Mouse (Mus musculus): Measurements from ENCODE around the gene Naa16. TPM values are rescaled to one million over a fixed set of nuclear protein-coding genes. Genes with fewer than 3 reads are reported as not detected.

Naa16 gene
- polyA plus RNA-seq, 1 experiment from 2014 or later, result 47.7 TPM

GRCm38 (mm10) chr14:79283952-79284351 is 106.6 kb downstream of the Naa16 start:
- H3K4me2 ChIP-seq (replicated peaks; ENCODE audit: low read depth, low read length), result no peak overlapping the region
- H3K9me3 ChIP-seq (ENCODE audit: control insufficient read depth, low read depth, low read length), result no peaks in the 10 kb centered on the region
- no peaks in the 10 kb centered on the region for H3K4me1 ChIP-seq (ENCODE audit: control insufficient read depth, insufficient read depth, low read length)
- no peak for ATAC-seq (ENCODE audit: insufficient number of reproducible peaks, insufficient read depth, low FRiP score, low read depth)
- H3K36me3 ChIP-seq (ENCODE audit: control insufficient read depth, insufficient read depth, low read length), result no peaks in the 10 kb centered on the region
- no peaks in the 10 kb centered on the region for H3K27me3 ChIP-seq (ENCODE audit: control insufficient read depth, insufficient read depth, low read length)
- WGBS, result 91% methylated on average over 7 of the region's 7 CpGs
- H3K9ac ChIP-seq (replicated peaks; ENCODE audit: low read depth, low read length), result no peak overlapping the region
- H3K4me3 ChIP-seq (ENCODE audit: low read depth, low read length), result no peak overlapping the region
- H3K27ac ChIP-seq (ENCODE audit: low read length), result no peak overlapping the region

- H3K9ac ChIP-seq (replicated peaks; ENCODE audit: low read depth, low read length), result no peak overlapping the region
- no peaks in the 10 kb centered on the region for H3K4me1 ChIP-seq (ENCODE audit: control insufficient read depth, insufficient read depth, low read length)
- no peaks in the 10 kb centered on the region for H3K27me3 ChIP-seq (ENCODE audit: control insufficient read depth, insufficient read depth, low read length)
- no peak for ATAC-seq (ENCODE audit: insufficient number of reproducible peaks, insufficient read depth, low FRiP score, low read depth)
- no peaks in the 10 kb centered on the region for H3K9me3 ChIP-seq (ENCODE audit: control insufficient read depth, low read depth, low read length)
- no peak overlapping the region for H3K4me3 ChIP-seq (ENCODE audit: low read depth, low read length)
- no peak overlapping the region for H3K4me2 ChIP-seq (replicated peaks; ENCODE audit: low read depth, low read length)
- no peaks in the 10 kb centered on the region for H3K36me3 ChIP-seq (ENCODE audit: control insufficient read depth, insufficient read depth, low read length)
- H3K27ac ChIP-seq (ENCODE audit: low read length), result no peak overlapping the region
- 87% methylated on average over 9 of the region's 9 CpGs for WGBS
Observed at GRCm38 (mm10) chr14:79281894-79282553, 108.6 kb downstream of the Naa16 start.

- Histone ChIP-seq H3K9me3 (ENCODE audit: control insufficient read depth, low read depth, low read length) (no peaks in the 10 kb centered on the region), H3K36me3 (ENCODE audit: control insufficient read depth, insufficient read depth, low read length) (no peaks in the 10 kb centered on the region), H3K4me2 (replicated peaks; ENCODE audit: low read depth, low read length) (no peak overlapping the region), H3K4me3 (ENCODE audit: low read depth, low read length) (no peak overlapping the region), H3K9ac (replicated peaks; ENCODE audit: low read depth, low read length) (no peak overlapping the region), H3K27ac (ENCODE audit: low read length) (no peak overlapping the region), H3K4me1 (ENCODE audit: control insufficient read depth, insufficient read depth, low read length) (no peaks in the 10 kb centered on the region), H3K27me3 (ENCODE audit: control insufficient read depth, insufficient read depth, low read length) (no peaks in the 10 kb centered on the region)
- WGBS, result 91% methylated on average over 9 of the region's 9 CpGs
- ATAC-seq (ENCODE audit: insufficient number of reproducible peaks, insufficient read depth, low FRiP score, low read depth), result no peak
Observed at GRCm38 (mm10) chr14:79280456-79280855, 110.1 kb downstream of the Naa16 start.

GRCm38 (mm10) chr14:79279494-79279893 is 111.1 kb downstream of the Naa16 start:
- Histone ChIP-seq H3K9ac (replicated peaks; ENCODE audit: low read depth, low read length) (no peak overlapping the region), H3K4me3 (ENCODE audit: low read depth, low read length) (no peak overlapping the region), H3K4me1 (ENCODE audit: control insufficient read depth, insufficient read depth, low read length) (no peaks in the 10 kb centered on the region), H3K36me3 (ENCODE audit: control insufficient read depth, insufficient read depth, low read length) (no peaks in the 10 kb centered on the region), H3K9me3 (ENCODE audit: control insufficient read depth, low read depth, low read length) (no peaks in the 10 kb centered on the region), H3K27me3 (ENCODE audit: control insufficient read depth, insufficient read depth, low read length) (no peaks in the 10 kb centered on the region), H3K4me2 (replicated peaks; ENCODE audit: low read depth, low read length) (no peak overlapping the region), H3K27ac (ENCODE audit: low read length) (no peak overlapping the region)
- no peak for ATAC-seq (ENCODE audit: insufficient number of reproducible peaks, insufficient read depth, low FRiP score, low read depth)
- WGBS, result 70% methylated on average over 1 of the region's 1 CpGs

- H3K4me1 ChIP-seq (ENCODE audit: control insufficient read depth, insufficient read depth, low read length), result no peaks in the 10 kb centered on the region
- H3K27me3 ChIP-seq (ENCODE audit: control insufficient read depth, insufficient read depth, low read length), result no peaks in the 10 kb centered on the region
- WGBS, result 85% methylated on average over 4 of the region's 4 CpGs
- ATAC-seq (ENCODE audit: insufficient number of reproducible peaks, insufficient read depth, low FRiP score, low read depth), result no peak
- H3K4me2 ChIP-seq (replicated peaks; ENCODE audit: low read depth, low read length), result no peak overlapping the region
- H3K9ac ChIP-seq (replicated peaks; ENCODE audit: low read depth, low read length), result no peak overlapping the region
- no peak overlapping the region for H3K27ac ChIP-seq (ENCODE audit: low read length)
- H3K4me3 ChIP-seq (ENCODE audit: low read depth, low read length), result no peak overlapping the region
- H3K36me3 ChIP-seq (ENCODE audit: control insufficient read depth, insufficient read depth, low read length), result no peaks in the 10 kb centered on the region
- H3K9me3 ChIP-seq (ENCODE audit: control insufficient read depth, low read depth, low read length), result no peaks in the 10 kb centered on the region
Observed at GRCm38 (mm10) chr14:79278927-79279326, 111.7 kb downstream of the Naa16 start.

- WGBS, result 52% methylated on average over 7 of the region's 7 CpGs
Observed at GRCm38 (mm10) chr14:79277922-79278321, 112.7 kb downstream of the Naa16 start.

GRCm38 (mm10) chr14:79275870-79276395 is 114.6 kb downstream of the Naa16 start:
- Histone ChIP-seq H3K9ac (replicated peaks; ENCODE audit: low read depth, low read length) (no peak overlapping the region), H3K4me3 (ENCODE audit: low read depth, low read length) (no peak overlapping the region), H3K36me3 (ENCODE audit: control insufficient read depth, insufficient read depth, low read length) (no peaks in the 10 kb centered on the region), H3K27ac (ENCODE audit: low read length) (no peak overlapping the region), H3K27me3 (ENCODE audit: control insufficient read depth, insufficient read depth, low read length) (no peaks in the 10 kb centered on the region), H3K9me3 (ENCODE audit: control insufficient read depth, low read depth, low read length) (no peaks in the 10 kb centered on the region), H3K4me1 (ENCODE audit: control insufficient read depth, insufficient read depth, low read length) (no peaks in the 10 kb centered on the region), H3K4me2 (replicated peaks; ENCODE audit: low read depth, low read length) (no peak overlapping the region)
- no peak for ATAC-seq (ENCODE audit: insufficient number of reproducible peaks, insufficient read depth, low FRiP score, low read depth)
- 71% methylated on average over 8 of the region's 8 CpGs for WGBS

More at GRCm38 (mm10) chr14:79277922-79278321, 112.7 kb downstream of the Naa16 start:
- no peaks in the 10 kb centered on the region for H3K27me3 ChIP-seq (ENCODE audit: control insufficient read depth, insufficient read depth, low read length)
- no peaks in the 10 kb centered on the region for H3K36me3 ChIP-seq (ENCODE audit: control insufficient read depth, insufficient read depth, low read length)
- no peaks in the 10 kb centered on the region for H3K4me1 ChIP-seq (ENCODE audit: control insufficient read depth, insufficient read depth, low read length)
- no peak for ATAC-seq (ENCODE audit: insufficient number of reproducible peaks, insufficient read depth, low FRiP score, low read depth)
- H3K4me3 ChIP-seq (ENCODE audit: low read depth, low read length), result no peak overlapping the region
- H3K9me3 ChIP-seq (ENCODE audit: control insufficient read depth, low read depth, low read length), result no peaks in the 10 kb centered on the region
- no peak overlapping the region for H3K27ac ChIP-seq (ENCODE audit: low read length)
- H3K4me2 ChIP-seq (replicated peaks; ENCODE audit: low read depth, low read length), result no peak overlapping the region
- H3K9ac ChIP-seq (replicated peaks; ENCODE audit: low read depth, low read length), result no peak overlapping the region

GRCm38 (mm10) chr14:79275441-79275840 is 115.1 kb downstream of the Naa16 start:
- H3K9me3 ChIP-seq (ENCODE audit: control insufficient read depth, low read depth, low read length), result no peaks in the 10 kb centered on the region
- 32% methylated on average over 3 of the region's 3 CpGs for WGBS
- no peaks in the 10 kb centered on the region for H3K4me1 ChIP-seq (ENCODE audit: control insufficient read depth, insufficient read depth, low read length)
- H3K27ac ChIP-seq (ENCODE audit: low read length), result no peak overlapping the region
- no peaks in the 10 kb centered on the region for H3K36me3 ChIP-seq (ENCODE audit: control insufficient read depth, insufficient read depth, low read length)
- no peak overlapping the region for H3K9ac ChIP-seq (replicated peaks; ENCODE audit: low read depth, low read length)
- H3K27me3 ChIP-seq (ENCODE audit: control insufficient read depth, insufficient read depth, low read length), result no peaks in the 10 kb centered on the region
- no peak overlapping the region for H3K4me2 ChIP-seq (replicated peaks; ENCODE audit: low read depth, low read length)
- ATAC-seq (ENCODE audit: insufficient number of reproducible peaks, insufficient read depth, low FRiP score, low read depth), result no peak
- H3K4me3 ChIP-seq (ENCODE audit: low read depth, low read length), result no peak overlapping the region

Measured in stomach, embryonic 14.5 days (tissue).